Mouse (Mus musculus): Measurements from ENCODE around the gene Ephb2.
A peak's percentile ranks its signal among the peaks of the same experiment; 100 is the strongest.

The Ephb2 gene

GRCm38 (mm10) chr4:136836387-136836931 lies 671 bp upstream of the Ephb2 start:
- DNase-seq (ENCODE audit: low read depth, low spot score) = peak; percentile 10

GRCm38 (mm10) chr4:136834815-136835620 lies 770 bp downstream of the Ephb2 start:
- DNase-seq (ENCODE audit: low read depth, low spot score) = peak; percentile 15

GRCm38 (mm10) chr4:136834439-136834814 lies 1.4 kb downstream of the Ephb2 start:
- no peak for DNase-seq (ENCODE audit: low read depth, low spot score)

GRCm38 (mm10) chr4:136833619-136834351 lies 2.0 kb downstream of the Ephb2 start:
- DNase-seq (ENCODE audit: low read depth, low spot score) = no peak

GRCm38 (mm10) chr4:136832559-136833232 lies 3.1 kb downstream of the Ephb2 start:
- no peak for DNase-seq (ENCODE audit: low read depth, low spot score)

- DNase-seq (ENCODE audit: low read depth, low spot score) = no peak
These were observed 5.4 kb downstream of the Ephb2 start for GRCm38 (mm10) chr4:136830272-136830823.

GRCm38 (mm10) chr4:136829837-136830236 lies 6.0 kb downstream of the Ephb2 start:
- no peak for DNase-seq (ENCODE audit: low read depth, low spot score)

- DNase-seq (ENCODE audit: low read depth, low spot score) = no peak
These were observed 6.9 kb downstream of the Ephb2 start for GRCm38 (mm10) chr4:136828664-136829569.

GRCm38 (mm10) chr4:136824935-136825552 lies 10.7 kb downstream of the Ephb2 start:
- DNase-seq (ENCODE audit: low read depth, low spot score) = no peak

- no peak for DNase-seq (ENCODE audit: low read depth, low spot score)
These were observed 15.7 kb downstream of the Ephb2 start for GRCm38 (mm10) chr4:136820069-136820522.

- DNase-seq (ENCODE audit: low read depth, low spot score) = peak; percentile 72
These were observed 19.1 kb downstream of the Ephb2 start for GRCm38 (mm10) chr4:136816701-136817100.

- DNase-seq (ENCODE audit: low read depth, low spot score) = peak; percentile 17
These were observed 20.4 kb downstream of the Ephb2 start for GRCm38 (mm10) chr4:136815364-136815763.

- no peak for DNase-seq (ENCODE audit: low read depth, low spot score)
These were observed 23.2 kb downstream of the Ephb2 start for GRCm38 (mm10) chr4:136812543-136812942.

GRCm38 (mm10) chr4:136811596-136811995 lies 24.2 kb downstream of the Ephb2 start:
- DNase-seq (ENCODE audit: low read depth, low spot score) = no peak

GRCm38 (mm10) chr4:136808478-136808877 lies 27.3 kb downstream of the Ephb2 start:
- no peak for DNase-seq (ENCODE audit: low read depth, low spot score)

GRCm38 (mm10) chr4:136807448-136808009 lies 28.3 kb downstream of the Ephb2 start:
- DNase-seq (ENCODE audit: low read depth, low spot score) = no peak

- no peak for DNase-seq (ENCODE audit: low read depth, low spot score)
These were observed 29.5 kb downstream of the Ephb2 start for GRCm38 (mm10) chr4:136806254-136806653.

GRCm38 (mm10) chr4:136804343-136804742 lies 31.4 kb downstream of the Ephb2 start:
- no peak for DNase-seq (ENCODE audit: low read depth, low spot score)

- DNase-seq (ENCODE audit: low read depth, low spot score) = no peak
These were observed 33.3 kb downstream of the Ephb2 start for GRCm38 (mm10) chr4:136802446-136802845.

GRCm38 (mm10) chr4:136801944-136802343 lies 33.8 kb downstream of the Ephb2 start:
- DNase-seq (ENCODE audit: low read depth, low spot score) = no peak

Measured in CD4-positive helper T cell, adult 2 months (primary cell).